Mouse (Mus musculus) cerebellum, adult 9-10 months (tissue): ENCODE data around the gene Gm20721.
"Not testable (repeated sequence)": the region's sequence is repeated elsewhere in the genome, so short reads cannot be mapped to it uniquely, and the experiment has no call there.

Experiments used
- DNase-seq: peaks from one replicate; pipeline ENCODE4 v3.0.0; 2022

The Gm20721 gene

GRCm38 (mm10) chr2:174346612-174346998 lies at the start of gene Gm20721:
Gene Gm20721, minus strand, starts transcription at chr2:174346712.
- DNase-seq: no peak

- no peak for DNase-seq
These were observed 46.9 kb upstream of the Gm20721 start for GRCm38 (mm10) chr2:174393383-174393782.

GRCm38 (mm10) chr2:174392554-174392953 lies 46.0 kb upstream of the Gm20721 start:
- no peak for DNase-seq

- no peak for DNase-seq
These were observed 45.4 kb upstream of the Gm20721 start for GRCm38 (mm10) chr2:174391936-174392335.

GRCm38 (mm10) chr2:174381021-174381420 lies 34.5 kb upstream of the Gm20721 start:
- no peak for DNase-seq

GRCm38 (mm10) chr2:174366571-174366970 lies 20.1 kb upstream of the Gm20721 start:
- no peak for DNase-seq

GRCm38 (mm10) chr2:174359656-174360055 lies 13.1 kb upstream of the Gm20721 start:
- no peak for DNase-seq

- no peak for DNase-seq
These were observed 12.0 kb upstream of the Gm20721 start for GRCm38 (mm10) chr2:174358516-174358915.

- not testable (repeated sequence) for DNase-seq
These were observed 622 bp upstream of the Gm20721 start for GRCm38 (mm10) chr2:174346999-174347668.

GRCm38 (mm10) chr2:174344996-174345395 lies 1.5 kb downstream of the Gm20721 start:
- peak; percentile 13 for DNase-seq

- DNase-seq: peak; percentile 75
These were observed 2.4 kb downstream of the Gm20721 start for GRCm38 (mm10) chr2:174344003-174344655.

- DNase-seq: no peak
These were observed 2.9 kb downstream of the Gm20721 start for GRCm38 (mm10) chr2:174343566-174343965.

- no peak for DNase-seq
These were observed 3.6 kb downstream of the Gm20721 start for GRCm38 (mm10) chr2:174342793-174343400.

- DNase-seq: no peak
These were observed 5.5 kb downstream of the Gm20721 start for GRCm38 (mm10) chr2:174340893-174341580.

- DNase-seq: no peak
These were observed 6.2 kb downstream of the Gm20721 start for GRCm38 (mm10) chr2:174340229-174340892.

- peak; percentile 19 for DNase-seq
These were observed 6.8 kb downstream of the Gm20721 start for GRCm38 (mm10) chr2:174339701-174340100.

GRCm38 (mm10) chr2:174337275-174337674 lies 9.2 kb downstream of the Gm20721 start:
- DNase-seq: no peak

- no peak for DNase-seq
These were observed 12.1 kb downstream of the Gm20721 start for GRCm38 (mm10) chr2:174334415-174334814.

GRCm38 (mm10) chr2:174333239-174333890 lies 13.1 kb downstream of the Gm20721 start:
- DNase-seq: no peak

- DNase-seq: no peak
These were observed 15.1 kb downstream of the Gm20721 start for GRCm38 (mm10) chr2:174331282-174332030.

- DNase-seq: peak; percentile 80
These were observed 15.8 kb downstream of the Gm20721 start for GRCm38 (mm10) chr2:174330616-174331191.
